Mouse (Mus musculus): ENCODE measurements at regions not wholly inside any gene's neighbourhood (a gene's known extent, or its start where the extent isn't known, plus 50 kb on each side); places are given as distances from the start of the nearest gene placed in this dataset.
"Not testable (repeated sequence)": the region's sequence is repeated elsewhere in the genome, so short reads cannot be mapped to it uniquely, and the experiment has no call there.

GRCm38 (mm10) chr1:17493596-17493995, 652.1 kb downstream of the Crisp4 start:
- H3K27me3 ChIP-seq (ENCODE audit: control insufficient read depth, insufficient read depth, low read length), result no peaks in the 10 kb centered on the region
- H3K9ac ChIP-seq (ENCODE audit: low read depth, low read length, severe bottlenecking), result no peak overlapping the region
- H3K9me3 ChIP-seq (ENCODE audit: control insufficient read depth, low read length), result no peaks in the 10 kb centered on the region
- no peaks in the 10 kb centered on the region for H3K36me3 ChIP-seq (ENCODE audit: control insufficient read depth, insufficient read depth, low read length)
- no peak for ATAC-seq (ENCODE audit: low FRiP score, low read depth)
- H3K4me3 ChIP-seq (replicated peaks; ENCODE audit: low read length), result no peak overlapping the region
- 64% methylated on average over 3 of the region's 3 CpGs for WGBS
- no peak overlapping the region for H3K27ac ChIP-seq (replicated peaks; ENCODE audit: low read depth, low read length)
- H3K4me2 ChIP-seq (replicated peaks; ENCODE audit: low read depth, low read length, severe bottlenecking), result no peak overlapping the region
- no peak for DNase-seq (ENCODE audit: low spot score)
- no peaks in the 10 kb centered on the region for H3K4me1 ChIP-seq (ENCODE audit: control insufficient read depth, insufficient read depth, low read length)
- no peak for TF ChIP-seq POLR2A (IDR thresholded peaks at IDR 0.05; ENCODE audit: borderline replicate concordance, extremely low read depth, insufficient read depth, insufficient read length)

GRCm38 (mm10) chr1:17489854-17490202, 655.9 kb downstream of the Crisp4 start:
- H3K27me3 ChIP-seq (ENCODE audit: control insufficient read depth, insufficient read depth, low read length); H3K4me3 ChIP-seq (replicated peaks; ENCODE audit: low read length); H3K4me2 ChIP-seq (replicated peaks; ENCODE audit: low read depth, low read length, severe bottlenecking); H3K36me3 ChIP-seq (ENCODE audit: control insufficient read depth, insufficient read depth, low read length); H3K4me1 ChIP-seq (ENCODE audit: control insufficient read depth, insufficient read depth, low read length); H3K27ac ChIP-seq (replicated peaks; ENCODE audit: low read depth, low read length); H3K9ac ChIP-seq (ENCODE audit: low read depth, low read length, severe bottlenecking); DNase-seq (ENCODE audit: low spot score); ATAC-seq (ENCODE audit: low FRiP score, low read depth); H3K9me3 ChIP-seq (ENCODE audit: control insufficient read depth, low read length): not testable (repeated sequence)

- not testable (repeated sequence) for H3K27ac ChIP-seq (replicated peaks; ENCODE audit: low read depth, low read length); H3K36me3 ChIP-seq (ENCODE audit: control insufficient read depth, insufficient read depth, low read length); H3K9ac ChIP-seq (ENCODE audit: low read depth, low read length, severe bottlenecking); H3K4me3 ChIP-seq (replicated peaks; ENCODE audit: low read length); H3K9me3 ChIP-seq (ENCODE audit: control insufficient read depth, low read length); H3K27me3 ChIP-seq (ENCODE audit: control insufficient read depth, insufficient read depth, low read length); H3K4me1 ChIP-seq (ENCODE audit: control insufficient read depth, insufficient read depth, low read length); DNase-seq (ENCODE audit: low spot score); H3K4me2 ChIP-seq (replicated peaks; ENCODE audit: low read depth, low read length, severe bottlenecking); ATAC-seq (ENCODE audit: low FRiP score, low read depth)
- 81% methylated on average over 6 of the region's 6 CpGs for WGBS
These were observed 656.4 kb downstream of the Crisp4 start for GRCm38 (mm10) chr1:17489192-17489853.

- Histone ChIP-seq H3K4me2 (replicated peaks; ENCODE audit: low read depth, low read length, severe bottlenecking) (no peak overlapping the region), H3K9ac (ENCODE audit: low read depth, low read length, severe bottlenecking) (no peak overlapping the region), H3K27ac (replicated peaks; ENCODE audit: low read depth, low read length) (no peak overlapping the region), H3K4me3 (replicated peaks; ENCODE audit: low read length) (no peak overlapping the region), H3K27me3 (ENCODE audit: control insufficient read depth, insufficient read depth, low read length) (no peaks in the 10 kb centered on the region), H3K36me3 (ENCODE audit: control insufficient read depth, insufficient read depth, low read length) (no peaks in the 10 kb centered on the region), H3K9me3 (ENCODE audit: control insufficient read depth, low read length) (no peaks in the 10 kb centered on the region), H3K4me1 (ENCODE audit: control insufficient read depth, insufficient read depth, low read length) (peaks cover 4% of the 10 kb centered on the region; the same call in 1 of the 2 replicates)
- ATAC-seq (ENCODE audit: low FRiP score, low read depth), result no peak
- WGBS, result 69% methylated on average over 2 of the region's 2 CpGs
- no peak for DNase-seq (ENCODE audit: low spot score)
- TF ChIP-seq POLR2A (IDR thresholded peaks at IDR 0.05; ENCODE audit: borderline replicate concordance, extremely low read depth, insufficient read depth, insufficient read length), result no peak
These were observed 694.4 kb downstream of the Crisp4 start for GRCm38 (mm10) chr1:17451204-17451866.

GRCm38 (mm10) chr1:17450715-17451114, 695.0 kb downstream of the Crisp4 start:
- no peak overlapping the region for H3K4me3 ChIP-seq (replicated peaks; ENCODE audit: low read length)
- no peak overlapping the region for H3K4me2 ChIP-seq (replicated peaks; ENCODE audit: low read depth, low read length, severe bottlenecking)
- H3K9me3 ChIP-seq (ENCODE audit: control insufficient read depth, low read length), result no peaks in the 10 kb centered on the region
- peaks cover 4% of the 10 kb centered on the region; the same call in 1 of the 2 replicates for H3K4me1 ChIP-seq (ENCODE audit: control insufficient read depth, insufficient read depth, low read length)
- ATAC-seq (ENCODE audit: low FRiP score, low read depth) (no peak), DNase-seq (ENCODE audit: low spot score) (no peak)
- no peak overlapping the region for H3K27ac ChIP-seq (replicated peaks; ENCODE audit: low read depth, low read length)
- no peak overlapping the region for H3K9ac ChIP-seq (ENCODE audit: low read depth, low read length, severe bottlenecking)
- 39% methylated on average over 1 of the region's 1 CpGs for WGBS
- no peaks in the 10 kb centered on the region for H3K27me3 ChIP-seq (ENCODE audit: control insufficient read depth, insufficient read depth, low read length)
- TF ChIP-seq POLR2A (IDR thresholded peaks at IDR 0.05; ENCODE audit: borderline replicate concordance, extremely low read depth, insufficient read depth, insufficient read length), result no peak
- no peaks in the 10 kb centered on the region for H3K36me3 ChIP-seq (ENCODE audit: control insufficient read depth, insufficient read depth, low read length)
